Mouse (Mus musculus): ENCODE data around the gene Jmy. TPM values are rescaled to one million over a fixed set of nuclear protein-coding genes. Genes with fewer than 3 reads are reported as not detected.
A peak's percentile ranks its signal among the peaks of the same experiment; 100 is the strongest.
"Not testable (repeated sequence)": the region's sequence is repeated elsewhere in the genome, so short reads cannot be mapped to it uniquely, and the experiment has no call there.

Gene Jmy
- 20.1 and 27.7 TPM in 2 replicates for polyA plus RNA-seq (2012; rRNA removed)

GRCm38 (mm10) chr13:93499167-93499972, at the start of gene Jmy:
Jmy (minus strand) TSS chr13:93499808.
- peak; percentile 79 for DNase-seq (ENCODE audit: low spot score)

DNA sequence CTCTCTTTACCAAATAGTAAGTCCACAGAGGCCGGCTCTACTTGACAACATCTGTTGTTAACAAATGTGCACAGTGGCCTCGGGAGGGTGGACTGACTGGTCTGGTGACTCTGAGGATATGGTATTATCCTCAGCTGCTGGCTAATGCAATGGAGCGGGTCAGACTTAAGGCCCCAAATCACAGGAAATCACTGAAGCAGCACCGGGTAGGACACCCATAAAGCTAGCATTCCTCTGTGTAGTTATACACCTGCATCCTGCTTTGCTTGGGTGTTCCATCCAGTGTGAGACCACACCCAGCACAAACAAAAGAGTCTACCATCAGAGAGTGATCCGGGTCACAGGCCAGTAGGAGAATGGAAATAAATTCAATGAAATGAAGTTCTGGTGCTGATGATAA, 48.0 kb upstream of the Jmy start:
- DNase-seq (ENCODE audit: low spot score) = no peak

- DNase-seq (ENCODE audit: low spot score) = no peak
Observed at GRCm38 (mm10) chr13:93546011-93546410, 46.4 kb upstream of the Jmy start.

DNA sequence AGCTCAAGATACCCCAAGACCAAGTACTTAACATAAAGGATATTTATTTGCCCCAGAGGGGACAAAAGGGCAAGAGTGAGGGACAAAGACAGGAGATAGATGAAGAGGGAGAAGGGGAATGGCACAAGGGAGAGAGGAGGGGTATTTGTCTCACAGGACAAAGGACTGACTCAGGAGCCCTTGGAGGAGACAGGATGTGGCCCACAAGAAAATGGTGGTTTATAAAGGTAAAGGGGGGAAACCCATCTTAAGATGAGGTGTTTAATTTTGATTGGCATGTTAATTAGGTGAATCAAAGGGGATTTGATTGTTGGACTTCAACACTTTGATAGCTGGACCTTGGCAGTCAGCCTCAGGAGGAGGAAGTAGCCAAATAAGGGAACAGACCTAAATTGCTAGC, 44.7 kb upstream of the Jmy start:
- no peak for DNase-seq (ENCODE audit: low spot score)

- no peak for DNase-seq (ENCODE audit: low spot score)
Observed at GRCm38 (mm10) chr13:93539311-93539710, 39.7 kb upstream of the Jmy start.

DNA sequence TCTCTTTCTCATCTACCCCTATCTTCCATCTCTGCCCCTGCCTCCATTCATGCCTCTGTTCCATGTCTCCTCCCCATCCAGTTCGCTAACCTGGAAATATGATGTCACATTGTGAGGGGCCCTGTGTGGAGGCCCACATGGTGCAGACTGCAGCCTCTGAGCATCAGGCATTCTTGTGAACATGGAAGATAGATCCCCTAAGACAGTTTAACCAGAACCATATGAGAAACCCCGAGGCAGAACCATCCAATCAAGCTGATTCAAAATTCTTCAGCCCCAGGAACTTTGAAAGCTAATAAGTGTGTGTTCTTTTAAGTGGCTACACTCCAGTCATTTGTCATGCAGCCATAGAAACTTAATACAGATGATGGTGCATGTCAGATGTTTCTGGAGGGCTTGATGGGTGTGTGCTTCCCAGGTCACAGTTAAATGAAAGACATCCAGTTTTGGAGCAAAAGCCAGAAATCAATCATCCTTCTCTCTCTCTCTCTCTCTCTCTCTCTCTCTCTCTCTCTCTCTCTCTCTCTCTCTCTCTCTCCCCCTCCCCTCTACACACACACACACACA, 19.2 kb upstream of the Jmy start:
- DNase-seq (ENCODE audit: low spot score) = no peak

DNA sequence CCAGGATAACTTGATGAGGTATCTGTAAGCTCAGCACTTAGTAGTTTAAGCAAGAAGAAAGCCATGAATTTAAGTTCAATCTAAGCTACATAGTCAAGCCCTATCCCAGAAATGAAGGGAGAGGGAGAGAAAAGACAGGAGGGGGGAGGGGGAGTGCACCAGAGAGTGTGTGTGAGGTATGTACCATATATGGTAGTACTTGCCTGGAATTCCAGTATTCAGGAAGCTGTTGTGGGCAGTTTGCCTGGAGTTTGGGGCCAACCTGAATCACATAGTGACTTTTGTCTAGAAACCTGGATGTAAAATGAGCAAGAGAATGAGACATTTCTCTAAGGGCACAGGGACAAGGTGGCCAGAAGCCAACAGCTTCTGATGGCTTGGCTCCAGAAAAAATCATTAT, 17.6 kb upstream of the Jmy start:
- no peak for DNase-seq (ENCODE audit: low spot score)

GRCm38 (mm10) chr13:93514000-93514795, 14.6 kb upstream of the Jmy start:
- no peak for DNase-seq (ENCODE audit: low spot score)

- no peak for DNase-seq (ENCODE audit: low spot score)
Observed at GRCm38 (mm10) chr13:93510447-93511180, 11.0 kb upstream of the Jmy start.

DNA sequence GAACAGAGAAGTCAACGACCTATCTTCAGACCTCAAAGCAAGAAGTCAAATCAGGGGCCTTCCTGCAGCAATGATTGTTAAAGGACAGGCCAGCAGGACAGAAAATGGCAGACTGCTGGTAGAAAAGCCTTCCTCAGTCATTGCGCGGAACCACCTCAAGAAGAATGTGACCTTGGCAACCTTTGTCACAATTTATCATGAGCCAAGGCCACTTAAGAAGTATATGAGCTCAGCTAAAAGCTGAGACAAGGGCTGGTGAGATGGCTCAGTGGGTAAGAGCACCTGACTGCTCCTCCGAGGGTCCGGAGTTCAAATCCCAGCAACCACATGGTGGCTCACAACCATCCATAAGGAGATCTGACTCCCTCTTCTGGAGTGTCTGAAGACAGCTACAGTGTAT, 7.3 kb upstream of the Jmy start:
- not testable (repeated sequence) for DNase-seq (ENCODE audit: low spot score)

GRCm38 (mm10) chr13:93501724-93502123, 2.1 kb upstream of the Jmy start:
- DNase-seq (ENCODE audit: low spot score) = no peak

DNA sequence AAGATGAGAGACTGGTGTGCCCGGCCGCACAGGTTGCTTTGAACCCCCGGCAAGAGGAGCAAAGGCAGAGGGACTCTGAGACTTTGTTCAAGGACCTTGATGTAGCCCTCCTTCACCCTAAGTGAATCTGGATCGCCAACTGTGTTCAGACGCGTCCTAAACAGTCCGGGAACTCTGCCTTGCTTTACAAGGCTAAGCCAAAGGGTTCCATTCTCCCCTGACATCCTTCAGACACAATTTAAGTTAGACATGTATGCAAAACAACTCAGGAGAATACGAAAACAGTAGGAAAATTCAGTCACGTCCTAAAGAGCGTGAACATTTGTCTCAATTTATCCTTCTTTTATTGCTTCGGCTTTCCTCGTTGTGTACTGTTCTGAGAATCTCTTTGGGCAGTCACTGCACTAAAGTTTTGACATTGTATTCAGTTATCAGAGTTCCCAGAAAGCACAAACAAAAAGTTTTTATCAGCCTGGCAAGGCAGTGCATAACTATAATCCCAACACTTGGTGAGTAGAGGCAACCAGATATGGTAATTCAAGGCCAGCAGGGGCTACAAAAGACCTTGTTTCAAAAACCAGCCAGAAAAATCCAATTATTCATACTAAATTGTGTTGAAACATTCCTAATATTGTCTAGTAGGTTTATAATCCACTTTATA, 495 bp upstream of the Jmy start:
- DNase-seq (ENCODE audit: low spot score) = no peak

DNA sequence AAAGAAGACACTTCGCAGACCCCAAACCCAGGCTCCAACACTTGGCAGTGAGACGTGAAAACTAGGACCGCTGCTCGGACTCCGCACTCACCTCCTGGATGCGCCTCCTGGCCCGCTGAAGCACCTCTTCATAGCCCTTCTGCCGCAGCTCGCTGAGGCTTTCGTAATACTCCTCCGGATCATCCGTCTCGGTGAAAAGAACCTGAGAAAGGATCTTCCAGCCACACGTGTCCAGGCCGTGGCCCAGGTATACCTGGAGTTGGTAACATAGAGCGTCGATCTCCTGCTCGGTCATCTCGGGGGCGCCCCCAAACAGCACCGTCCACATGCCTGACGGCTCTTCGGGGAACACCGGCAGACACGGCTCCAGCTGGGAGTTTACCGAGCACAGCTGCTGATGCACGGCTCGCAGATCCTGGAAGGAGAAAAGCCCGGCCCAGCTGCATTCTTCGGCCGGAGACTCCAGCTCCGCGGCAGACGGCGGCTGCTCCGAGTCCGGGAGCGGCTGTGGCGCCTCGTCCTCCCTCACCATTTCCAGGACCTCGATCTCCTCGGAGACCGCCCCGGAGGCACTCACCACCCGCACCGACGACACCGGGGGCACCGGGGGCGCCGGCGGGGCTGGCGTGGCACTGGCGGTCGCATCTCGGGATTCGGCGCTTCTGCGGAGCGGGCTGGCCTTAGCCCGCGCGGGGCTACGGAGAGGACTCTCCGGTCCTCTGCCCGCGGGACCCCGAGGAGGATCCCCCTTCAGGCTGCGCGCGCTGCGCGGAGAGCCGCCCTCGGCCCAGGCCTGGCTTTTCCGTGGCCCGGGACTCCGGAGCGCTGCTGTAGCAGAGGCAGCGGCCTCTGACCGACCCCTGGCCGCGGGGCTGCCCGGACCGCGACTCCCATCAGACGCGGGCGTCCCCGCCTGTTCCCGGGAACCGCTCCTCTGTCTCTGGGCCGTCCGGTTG, 1.1 kb downstream of the Jmy start:
- DNase-seq (ENCODE audit: low spot score) = peak; percentile 54

DNA sequence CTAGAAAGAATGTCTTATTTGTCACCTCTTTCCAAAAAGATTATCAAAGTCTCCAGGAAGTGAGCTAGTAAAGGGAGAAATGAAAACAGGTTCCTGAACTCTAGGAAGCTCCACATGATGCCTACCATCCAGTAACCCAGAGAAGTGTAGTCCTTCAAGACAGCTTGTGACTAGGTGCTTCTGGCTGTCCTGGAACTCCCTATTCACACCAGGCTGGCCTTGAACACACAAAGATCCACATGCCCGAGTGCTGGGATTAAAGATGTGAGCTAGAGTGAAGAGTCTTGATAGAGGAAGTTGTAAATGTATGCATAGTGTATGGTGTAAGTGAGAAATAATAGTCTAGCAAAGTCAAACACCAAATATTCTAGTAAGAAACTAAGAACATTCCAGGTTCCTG, 2.6 kb downstream of the Jmy start:
- DNase-seq (ENCODE audit: low spot score) = no peak

GRCm38 (mm10) chr13:93488510-93488909, 11.1 kb downstream of the Jmy start:
- DNase-seq (ENCODE audit: low spot score) = no peak

DNA sequence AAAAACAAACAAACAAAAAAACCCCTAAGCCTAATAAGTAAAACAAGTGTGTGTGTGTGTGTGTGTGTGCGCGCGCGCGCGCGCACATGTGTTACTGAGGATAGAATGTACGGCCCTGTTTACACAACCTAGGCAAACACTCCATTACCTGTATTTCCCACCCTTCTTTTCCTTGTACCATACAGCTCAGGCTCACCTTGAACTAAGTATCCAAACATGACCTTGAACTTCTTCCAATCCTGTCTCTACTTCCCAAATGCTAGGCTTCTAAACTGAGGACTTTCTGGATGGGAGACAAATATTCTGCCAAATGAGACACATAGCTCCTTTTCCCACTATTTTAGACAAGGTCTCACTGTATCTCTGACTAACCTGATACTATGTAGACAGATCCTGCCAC, 11.9 kb downstream of the Jmy start:
- DNase-seq (ENCODE audit: low spot score) = no peak

- no peak for DNase-seq (ENCODE audit: low spot score)
Observed at GRCm38 (mm10) chr13:93484276-93484675, 15.3 kb downstream of the Jmy start.

- DNase-seq (ENCODE audit: low spot score) = no peak
Observed at GRCm38 (mm10) chr13:93481110-93481509, 18.5 kb downstream of the Jmy start.

DNA sequence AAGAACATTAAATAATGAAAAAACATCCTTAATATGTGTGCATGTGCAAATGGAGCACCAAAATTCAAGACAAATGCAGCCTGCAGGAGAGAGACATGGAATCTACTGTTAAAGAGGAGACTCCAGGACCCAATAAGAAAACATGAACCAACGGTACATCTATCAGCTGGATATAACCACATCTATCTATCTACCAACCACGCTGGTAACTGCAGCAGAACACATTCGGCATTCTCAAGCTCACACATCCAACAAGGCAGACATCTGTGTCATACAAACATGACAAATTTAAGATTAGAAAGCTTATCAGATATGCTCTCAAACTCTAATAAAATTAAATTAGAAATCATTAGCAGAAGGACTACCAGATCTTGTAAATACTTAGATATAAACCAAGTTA, 21.3 kb downstream of the Jmy start:
- no peak for DNase-seq (ENCODE audit: low spot score)

GRCm38 (mm10) chr13:93468355-93468754, 31.3 kb downstream of the Jmy start:
- DNase-seq (ENCODE audit: low spot score) = no peak
